Mouse (Mus musculus) ES-E14 (cell line): Measurements from ENCODE around the gene Pqlc3. TPM values are rescaled to one million over a fixed set of nuclear protein-coding genes. Genes with fewer than 3 reads are reported as not detected.

Source experiments
- DNase-seq: peaks from one replicate; pipeline ENCODE4 v3.0.0-alpha.2; 2013; ENCODE audit warnings: low read depth, low spot score
- H3K27ac ChIP-seq: 2 replicates; pipeline ENCODE4 v1.5.1; 2012; ENCODE audit warnings: low read depth, mild to moderate bottlenecking, low read length, moderate library complexity, mixed read lengths; ENCODE audit not compliant: poor library complexity, insufficient read depth, severe bottlenecking
- H3K36me3 ChIP-seq: 2 replicates; pipeline ENCODE4 v1.6.1; 2012; ENCODE audit warnings: mild to moderate bottlenecking, low read length, moderate library complexity, mixed read lengths; ENCODE audit not compliant: control insufficient read depth, poor library complexity, insufficient read depth, severe bottlenecking
- H3K4me1 ChIP-seq, 2 experiments: fragments of 150-350 bp in 1 of 2; sonication (generic) in 1 of 2; 2 replicates each; pipeline ENCODE4 v1.6.1; 2012; ENCODE audit warnings: low read length in 2 of 2, mild to moderate bottlenecking in 1 of 2, mixed read lengths in 1 of 2; ENCODE audit not compliant: control insufficient read depth in 2 of 2, insufficient read depth in 2 of 2, poor library complexity in 1 of 2
- H3K4me3 ChIP-seq, 2 experiments: fragments of 150-350 bp in 1 of 2; sonication (generic) in 1 of 2; 2 replicates each; pipeline ENCODE4 v1.5.1; 2012; ENCODE audit warnings: low read length in 2 of 2, low read depth in 1 of 2, mild to moderate bottlenecking in 1 of 2, mixed read lengths in 1 of 2; ENCODE audit not compliant: insufficient read depth in 1 of 2, poor library complexity in 1 of 2, severe bottlenecking in 1 of 2
- H3K9ac ChIP-seq: 2 replicates; pipeline ENCODE4 v1.6.1; 2012; ENCODE audit warnings: low read depth, mild to moderate bottlenecking, low read length, mixed read lengths; ENCODE audit not compliant: poor library complexity, insufficient read depth, severe bottlenecking
- H3K9me3 ChIP-seq: fragments of 150-350 bp; sonication (generic); 2 replicates; pipeline ENCODE4 v1.6.1; 2012; ENCODE audit warnings: low read depth, mild to moderate bottlenecking, low read length; ENCODE audit not compliant: control insufficient read depth, insufficient read depth
- CHD2 ChIP-seq: IDR thresholded peaks from 2 replicates; pipeline ENCODE4 v1.6.1; 2014; ENCODE audit warnings: mild to moderate bottlenecking, low read depth, low read length, inconsistent platforms
- HCFC1 ChIP-seq: IDR thresholded peaks from 2 replicates; pipeline ENCODE4 v1.6.1; 2012; ENCODE audit warnings: low read length, inconsistent platforms, borderline replicate concordance; ENCODE audit not compliant: insufficient read depth
- MAFK ChIP-seq: IDR thresholded peaks from 2 replicates; pipeline ENCODE4 v1.6.1; 2014; ENCODE audit warnings: mild to moderate bottlenecking, low read depth, low read length, inconsistent platforms; ENCODE audit not compliant: insufficient read depth
- ZC3H11A ChIP-seq: IDR thresholded peaks from 2 replicates; pipeline ENCODE4 v1.6.1; 2012; ENCODE audit warnings: low read depth, mild to moderate bottlenecking, inconsistent platforms, low read length, borderline replicate concordance
- ZNF384 ChIP-seq: IDR thresholded peaks from 2 replicates; pipeline ENCODE4 v1.6.1; 2012; ENCODE audit warnings: low read depth, low read length, inconsistent platforms
- in situ Hi-C, 2 experiments: fragments of 600-800 bp; cut with MboI; formaldehyde crosslinking; loops; one replicate each; pipeline ENCODE4 v1.15.1; 2025; ENCODE audit warnings: low sequenced_read_pairs in 2 of 2, inconsistent platforms in 1 of 2; ENCODE audit not compliant: unreplicated experiment in 2 of 2
- total RNA-seq: library from RNA; depleted of rRNA; stranded (reverse); fragments of 300-350 nt; gene quantifications from 2 replicates; pipeline ENCODE4 v1.2.3, GENCODE M21; 2012

Pqlc3 gene
- total RNA-seq, 1 experiment: 15.7 TPM

GRCm38 (mm10) chr12:17001211-17001610 is 1.0 kb upstream of the Pqlc3 start:
- TF ChIP-seq MAFK (no peak), ZC3H11A (no peak), ZNF384 (no peak), HCFC1 (no peak), CHD2 (no peak)
- H3K36me3 ChIP-seq: peaks cover 2% of the 10 kb centered on the region; the same call in 1 of the 2 replicates
- H3K4me3 ChIP-seq: no peak overlapping the region
- H3K9ac ChIP-seq: no peak overlapping the region
- no peak for DNase-seq
- peaks cover 5 to 24% of the 10 kb centered on the region in 2 experiments; a peak in 3 of 4 replicates for H3K4me1 ChIP-seq
- in situ Hi-C loops: loop anchor here in 1 of 2 experiments (25.0 kb wide), 1 partner anchor 289 kb away; no protein-coding TSS in a partner anchor
- no peaks in the 10 kb centered on the region for H3K9me3 ChIP-seq
- H3K27ac ChIP-seq: no peak overlapping the region

DNA sequence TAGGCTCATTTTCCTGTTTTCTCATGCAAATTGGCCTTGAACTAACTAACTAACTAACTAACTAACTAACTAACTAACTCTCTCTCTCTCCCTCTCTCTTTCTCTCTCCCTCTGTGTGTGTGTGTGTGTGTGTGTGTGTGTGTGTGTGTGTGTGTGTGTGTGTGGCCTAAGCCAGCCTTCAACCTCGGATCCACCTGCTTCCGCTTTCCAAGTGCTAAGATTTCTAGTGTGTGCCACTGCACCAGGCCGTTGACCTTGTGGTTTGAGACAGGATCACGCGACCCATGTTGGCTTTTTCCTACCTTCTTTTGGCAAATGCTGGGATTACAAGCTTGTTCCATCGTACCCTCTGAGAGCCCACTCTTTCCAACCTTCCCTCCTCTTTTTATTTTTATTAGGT is 420 bp upstream of the Pqlc3 start:
- Histone ChIP-seq H3K9ac (0 out of 2 replicates have a peak overlapping the region, but pooled peaks have one; percentile 9), H3K4me3 (peak overlapping the region; percentile 40 to 68; a peak in 2 of 4 replicates), H3K27ac (no peak overlapping the region), H3K4me1 (peaks cover 5 to 24% of the 10 kb centered on the region in 2 experiments; a peak in 3 of 4 replicates), H3K9me3 (no peaks in the 10 kb centered on the region), H3K36me3 (peaks cover 2% of the 10 kb centered on the region; the same call in 1 of the 2 replicates)
- in situ Hi-C loops: loop anchor here in 1 of 2 experiments (25.0 kb wide), 1 partner anchor 288 kb away; no protein-coding TSS in a partner anchor
- no peak for DNase-seq
- TF ChIP-seq ZNF384 (no peak), HCFC1 (no peak), ZC3H11A (no peak), CHD2 (no peak), MAFK (no peak)

DNA sequence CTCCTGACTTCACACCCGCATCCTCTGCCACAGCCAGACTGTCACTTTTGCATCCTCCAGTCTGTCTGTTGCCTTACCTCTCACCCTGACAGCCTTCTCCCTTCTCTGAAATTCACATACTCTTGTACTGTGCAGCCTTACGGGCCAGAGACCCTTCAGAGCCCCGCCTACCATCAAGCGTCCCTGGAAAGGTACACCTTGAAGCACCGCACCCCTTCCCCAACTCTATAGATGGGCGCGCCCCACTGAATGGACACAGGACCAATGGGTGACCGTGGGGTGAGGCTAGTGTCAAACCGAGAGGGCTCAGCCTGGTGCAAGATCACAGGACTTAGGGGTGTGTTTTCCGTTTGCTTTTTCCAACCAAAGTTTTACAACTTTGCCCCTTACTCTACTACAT is 1.1 kb downstream of the Pqlc3 start:
- Histone ChIP-seq H3K27ac (no peak overlapping the region; the same call in 1 of the 2 replicates), H3K4me1 (peaks cover 5 to 24% of the 10 kb centered on the region in 2 experiments; a peak in 3 of 4 replicates), H3K9ac (peak overlapping the region; percentile 54), H3K9me3 (no peaks in the 10 kb centered on the region), H3K36me3 (peaks cover 6% of the 10 kb centered on the region; the same call in 1 of the 2 replicates), H3K4me3 (peak overlapping the region; percentile 68 to 69)
- DNase-seq: no peak
- in situ Hi-C loops: no loop called here
- TF ChIP-seq ZC3H11A (no peak), CHD2 (no peak), MAFK (no peak), HCFC1 (no peak), ZNF384 (no peak)

DNA sequence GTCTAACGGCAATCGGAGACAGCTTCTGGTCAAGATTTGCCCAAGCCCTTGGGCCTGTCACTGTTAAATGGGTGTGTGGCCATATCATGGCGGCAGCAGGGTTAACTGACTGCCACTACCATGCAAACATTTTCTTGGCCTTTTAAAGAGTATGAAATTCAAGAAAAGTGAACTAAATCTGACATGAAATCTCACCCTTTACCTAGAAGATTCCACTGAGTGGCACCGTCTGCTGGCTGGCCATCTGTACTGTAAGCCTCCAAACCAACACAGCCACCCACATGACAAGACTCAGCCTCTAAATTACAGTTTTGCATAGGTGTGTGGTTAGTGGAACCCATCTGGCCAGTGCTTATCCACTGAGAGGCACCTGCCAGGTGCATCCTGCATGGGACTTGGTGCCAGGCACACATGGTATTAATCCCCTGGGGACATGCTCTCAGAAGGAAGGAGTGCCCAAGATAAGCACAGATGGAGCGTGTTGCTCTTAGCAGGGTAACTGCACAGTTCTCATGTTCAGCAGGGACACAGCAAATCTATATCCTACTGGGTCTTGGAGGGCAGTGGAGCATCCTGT is 3.2 kb downstream of the Pqlc3 start:
- TF ChIP-seq CHD2 (no peak), ZC3H11A (no peak), ZNF384 (no peak), MAFK (no peak), HCFC1 (no peak)
- Histone ChIP-seq H3K36me3 (peaks cover 9% of the 10 kb centered on the region), H3K9ac (no peak overlapping the region), H3K27ac (no peak overlapping the region), H3K4me3 (no peak overlapping the region), H3K9me3 (no peaks in the 10 kb centered on the region), H3K4me1 (peaks cover 5 to 23% of the 10 kb centered on the region in 2 experiments; a peak in 3 of 4 replicates)
- in situ Hi-C loops: no loop called here
- DNase-seq: no peak
